In the genomic region with DNA sequence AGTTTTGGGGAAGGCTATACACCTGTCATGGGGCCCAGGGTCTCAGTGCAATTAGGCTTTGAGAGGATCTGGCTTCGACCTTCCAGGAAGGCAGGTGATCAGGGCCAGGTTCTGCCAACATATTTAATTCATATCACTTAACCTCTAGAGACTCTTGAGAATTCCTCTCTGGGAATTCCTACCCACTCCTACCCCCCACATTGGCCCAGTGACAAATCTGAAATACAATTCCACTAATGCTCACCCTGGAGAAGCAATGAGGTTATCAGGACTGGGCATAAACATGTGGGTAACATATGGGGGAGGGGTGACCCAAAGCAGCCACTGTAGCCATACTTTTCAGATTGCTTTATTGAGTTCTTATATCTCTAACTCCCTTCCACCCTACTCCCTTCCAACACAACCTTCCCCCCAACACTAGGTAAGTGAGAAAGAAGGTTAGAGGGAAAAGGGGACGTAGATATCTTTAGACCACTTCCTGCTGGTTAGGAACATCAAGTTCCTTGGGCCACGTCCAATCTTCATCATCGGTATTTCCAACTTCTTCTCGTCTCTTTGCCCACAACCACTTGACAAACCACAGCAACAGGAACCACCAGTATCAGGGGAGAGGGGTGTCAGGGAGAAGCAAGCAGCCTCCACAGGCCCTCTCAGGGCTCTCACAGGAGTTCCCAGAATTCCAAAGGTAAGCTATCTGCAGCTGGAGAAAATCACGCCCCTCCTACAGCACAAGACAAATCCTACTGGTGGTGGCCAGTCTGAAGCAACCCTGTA, we compare ENCODE assay signal across 15 mouse cellular contexts.
"Had no signal": no experiment of that assay in that cellular context is flagged by ENCODE, and none has a peak within 500 bp of the region (broad histone marks: within the 10 kb centered on the region; RNA-seq: fewer than 3 reads in every experiment).

No protein-coding gene starts in this region.

- ATAC-seq: midbrain, embryonic 16.5 days had no signal

- H3K4me1 ChIP-seq: liver, embryonic 15.5 days; midbrain, embryonic 12.5 days; neural tube, embryonic 13.5 days; stomach, embryonic 15.5 days had no signal

- DNase-seq: kidney, postnatal 14 days; lung, embryonic 14.5 days; retina, postnatal 1 day; thymus, adult 2 months; thymus, postnatal 25 days had no signal

- H3K27me3 ChIP-seq: kidney, embryonic 15.5 days; liver, embryonic 15.5 days; midbrain, embryonic 12.5 days; neural tube, embryonic 13.5 days; stomach, embryonic 15.5 days had no signal

- H3K9ac ChIP-seq: kidney, embryonic 15.5 days; liver, embryonic 15.5 days; lung, embryonic 14.5 days; midbrain, embryonic 12.5 days; neural tube, embryonic 13.5 days; stomach, embryonic 15.5 days had no signal

- H3K27ac ChIP-seq: kidney, embryonic 15.5 days; left cerebral cortex, adult 2 months; limb, embryonic 10.5 days; liver, embryonic 15.5 days; macrophage; midbrain, embryonic 12.5 days; neural tube, embryonic 13.5 days; stomach, embryonic 15.5 days had no signal

- H3K36me3 ChIP-seq: kidney, embryonic 15.5 days; limb, embryonic 10.5 days; liver, embryonic 15.5 days; midbrain, embryonic 12.5 days; neural tube, embryonic 13.5 days; stomach, embryonic 15.5 days had no signal

- H3K9me3 ChIP-seq: kidney, embryonic 15.5 days; limb, embryonic 10.5 days; liver, embryonic 15.5 days; stomach, embryonic 15.5 days had no signal

- H3K4me2 ChIP-seq: kidney, embryonic 15.5 days; liver, embryonic 11.5 days; liver, embryonic 15.5 days; lung, embryonic 14.5 days; midbrain, embryonic 12.5 days; neural tube, embryonic 13.5 days; stomach, embryonic 15.5 days had no signal

- H3K4me3 ChIP-seq: kidney, embryonic 15.5 days; left cerebral cortex, adult 2 months; limb, embryonic 10.5 days; liver, embryonic 15.5 days; midbrain, embryonic 12.5 days; neural tube, embryonic 13.5 days; stomach, embryonic 15.5 days had no signal
